Mouse (Mus musculus) cerebellum, adult 9-11 months (tissue): ENCODE measurements around the gene Col6a2.

Source experiments
- DNase-seq: peaks from one replicate; pipeline ENCODE4 v3.0.0; 2022

The Col6a2 gene

DNA sequence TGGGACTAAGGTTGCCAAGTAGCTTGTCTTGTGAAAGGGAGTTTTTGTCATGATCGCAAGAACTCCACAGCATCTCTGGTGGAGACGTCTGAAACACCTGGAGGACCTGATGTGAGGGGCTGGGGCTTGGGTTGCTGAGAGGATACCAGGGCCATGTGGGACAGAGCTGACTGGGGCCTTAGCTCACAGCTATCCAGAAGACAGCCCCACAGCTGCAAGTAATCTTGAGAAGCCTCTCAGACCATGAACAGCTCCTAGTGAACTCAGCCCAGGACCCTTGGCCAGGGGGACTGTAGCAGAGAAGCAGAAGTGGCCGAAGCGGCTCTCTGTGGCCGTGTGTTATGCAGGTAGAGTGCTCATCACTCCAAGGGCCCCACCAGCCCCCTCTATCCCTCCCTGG, 11.2 kb upstream of the Col6a2 start:
- no peak for DNase-seq

DNA sequence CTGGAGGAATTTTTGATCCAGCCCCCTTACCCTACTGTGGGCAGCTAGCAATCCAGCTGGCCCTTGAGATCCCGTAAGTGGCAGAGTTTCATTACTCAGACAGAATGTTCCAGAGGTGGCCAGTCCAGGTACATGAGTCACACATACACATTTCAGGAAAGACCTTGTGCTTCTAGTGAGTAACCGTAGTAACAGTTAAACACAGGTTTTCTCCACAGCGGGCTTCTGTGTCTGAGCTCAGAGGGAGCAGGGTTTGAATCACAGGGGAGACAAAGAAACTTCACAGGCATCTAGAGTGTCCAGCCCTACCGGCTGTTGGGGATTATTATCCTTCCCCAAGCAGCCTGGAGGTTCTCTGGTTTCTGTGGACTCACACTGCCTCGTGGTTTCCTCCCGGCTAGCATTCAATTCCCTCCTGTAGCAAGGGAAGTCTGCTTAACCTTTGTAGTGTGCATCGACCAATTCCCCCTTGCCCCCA, 10.7 kb upstream of the Col6a2 start:
- no peak for DNase-seq

DNA sequence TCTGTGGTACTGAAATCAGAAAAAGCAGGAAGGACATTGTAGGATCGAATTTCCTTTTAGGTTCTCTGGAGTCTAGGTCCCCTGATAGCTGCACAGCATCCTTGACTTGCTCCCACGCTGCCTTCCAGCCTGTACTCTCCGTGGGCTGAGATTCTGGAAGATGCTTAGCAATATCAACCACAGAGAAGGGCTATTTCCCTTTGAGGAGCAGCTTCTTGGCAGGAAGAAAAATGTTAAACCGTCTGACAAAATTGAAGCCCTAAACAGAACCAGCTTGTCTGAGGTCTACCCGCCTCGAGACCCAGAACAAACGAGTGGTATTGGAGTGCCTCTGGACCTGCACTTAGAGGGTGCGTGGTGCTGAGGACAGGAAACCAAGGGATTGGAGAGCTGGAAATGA, 9.2 kb upstream of the Col6a2 start:
- DNase-seq = no peak

DNA sequence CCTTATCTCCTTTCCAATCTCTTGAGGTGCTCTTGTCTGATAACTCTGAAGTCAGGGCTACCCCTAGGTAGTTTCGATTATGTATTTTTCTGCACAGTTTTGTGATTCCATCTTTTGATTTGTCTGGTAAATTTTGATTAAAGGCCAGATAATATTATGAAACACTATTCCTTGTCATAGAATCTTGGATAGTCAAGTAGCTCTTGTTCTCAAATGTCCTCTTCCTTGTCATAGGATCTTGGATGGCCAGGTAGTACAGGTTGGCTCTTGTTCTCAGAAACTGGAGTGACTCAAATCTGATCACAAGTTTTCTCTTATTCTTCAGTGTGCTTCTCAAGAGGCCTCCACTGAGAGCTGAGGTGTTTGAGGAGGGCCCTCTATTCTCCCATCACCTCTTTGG, 7.2 kb upstream of the Col6a2 start:
- DNase-seq = no peak

DNA sequence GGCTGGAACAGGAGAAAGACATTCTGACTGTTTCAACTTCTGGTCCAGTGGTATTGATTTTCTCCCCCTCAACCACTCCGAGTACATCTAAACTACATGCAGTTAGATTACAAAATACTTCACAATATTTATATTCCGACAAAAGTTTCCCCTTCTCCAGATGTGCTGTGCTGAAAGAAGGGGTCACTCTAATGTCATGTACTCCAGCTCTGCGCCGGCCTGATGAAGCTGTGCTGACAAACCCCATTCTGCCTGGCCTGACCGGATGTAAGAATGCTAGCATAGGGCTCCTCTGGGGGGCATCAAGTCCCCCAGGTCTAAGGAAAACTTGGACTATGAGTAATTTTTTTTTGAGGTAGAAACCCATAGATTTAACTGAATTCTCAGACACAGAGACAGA, 4.3 kb upstream of the Col6a2 start:
- DNase-seq = no peak

DNA sequence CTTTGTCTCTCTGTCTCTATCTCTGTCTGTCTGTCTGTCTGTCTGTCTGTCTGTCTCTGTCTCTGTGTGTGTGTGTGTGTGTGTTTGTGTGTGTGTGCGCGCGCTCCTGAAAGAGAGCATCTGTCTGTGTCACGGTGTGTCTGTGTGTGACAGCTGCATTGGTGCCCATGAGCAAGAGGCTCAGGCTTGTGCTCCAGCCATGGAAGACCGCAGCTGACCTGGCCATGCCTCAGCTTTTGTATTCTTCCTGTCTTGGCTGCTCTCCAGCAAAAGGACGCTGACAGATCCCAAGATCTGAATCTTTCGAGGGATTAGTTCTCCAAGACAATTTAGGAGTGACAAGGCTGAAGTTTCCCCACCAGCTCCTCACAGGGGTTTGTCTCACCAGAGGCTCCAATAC, 1.5 kb upstream of the Col6a2 start:
- DNase-seq = no peak

DNA sequence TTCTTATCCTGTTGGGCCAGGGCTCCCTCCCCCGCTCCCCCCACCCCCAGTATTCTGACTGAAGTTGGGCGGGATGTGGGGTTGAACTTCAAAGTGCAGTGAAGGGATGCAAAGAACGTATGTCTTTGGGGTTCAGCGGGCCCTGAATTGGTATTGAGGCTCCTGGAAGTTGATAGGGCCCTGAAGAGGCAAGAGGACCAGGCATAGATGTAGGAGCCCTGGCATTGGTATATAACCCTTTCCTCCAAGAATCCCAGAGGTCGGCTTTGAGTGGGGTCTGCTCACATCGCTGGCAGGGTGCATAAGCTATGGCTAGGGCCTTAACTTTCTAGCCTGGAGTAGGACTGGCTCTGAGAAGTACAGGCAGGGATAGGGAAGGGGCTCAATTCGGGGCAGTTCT, 304 bp upstream of the Col6a2 start:
- no peak for DNase-seq

DNA sequence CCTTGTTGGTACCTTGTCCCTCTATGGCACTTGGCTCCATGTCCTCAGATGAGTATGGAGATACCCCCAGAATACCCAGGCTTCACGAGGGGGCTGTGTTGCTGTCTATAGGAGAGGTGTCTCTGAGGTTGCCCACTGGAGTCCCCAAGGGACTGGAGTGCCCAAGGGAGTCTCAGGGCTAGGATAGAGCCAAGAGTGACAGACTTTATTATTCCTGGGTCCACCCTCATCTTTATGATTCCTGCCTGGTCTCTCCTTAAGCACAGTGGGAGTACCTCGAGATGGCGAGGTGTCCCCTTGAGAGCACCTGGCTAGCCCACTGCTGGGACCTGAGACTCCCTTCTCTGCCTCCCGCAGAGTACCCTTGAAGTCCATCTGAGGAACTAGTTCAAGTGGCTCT, 1.0 kb downstream of the Col6a2 start:
- DNase-seq = no peak

DNA sequence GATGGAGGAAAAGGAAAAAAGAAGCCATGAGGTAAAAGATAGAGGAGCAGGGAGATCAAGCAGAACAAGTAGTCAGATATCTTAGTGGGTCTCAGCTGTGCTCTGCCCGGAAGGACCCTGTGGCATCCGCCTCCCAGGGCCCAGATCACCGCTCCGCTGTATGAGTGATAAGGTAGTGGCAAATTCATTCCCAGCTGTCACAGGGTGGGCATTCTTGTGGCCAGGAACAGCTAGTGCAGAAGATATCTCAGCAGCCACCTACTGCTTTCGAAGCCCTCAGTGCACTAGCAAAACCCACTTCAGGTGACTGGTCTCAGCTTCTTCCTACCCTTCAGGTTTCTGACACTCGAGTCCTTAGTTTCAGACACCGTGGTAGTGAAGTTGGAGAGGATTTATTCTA, 11.0 kb downstream of the Col6a2 start:
- DNase-seq = no peak

DNA sequence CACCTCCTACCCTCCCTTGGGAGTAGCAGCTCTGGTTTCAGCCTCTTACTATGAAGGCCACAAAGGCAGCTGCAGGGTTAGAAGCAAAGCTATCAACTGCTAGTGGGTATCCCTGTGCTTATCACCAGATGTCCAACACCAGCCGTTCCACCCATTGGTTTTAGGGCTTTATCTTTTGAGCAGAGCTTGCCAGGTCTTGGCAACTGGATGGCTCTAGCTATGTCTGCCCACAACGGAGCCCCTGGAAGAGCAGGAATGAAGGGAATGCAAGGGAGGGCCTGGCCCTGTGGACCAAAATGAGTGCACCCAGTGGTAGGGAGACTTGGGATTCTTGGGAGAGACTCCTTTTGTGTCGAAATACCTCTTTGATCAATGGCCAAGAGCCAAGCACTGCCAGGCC, 20.7 kb downstream of the Col6a2 start:
- no peak for DNase-seq

DNA sequence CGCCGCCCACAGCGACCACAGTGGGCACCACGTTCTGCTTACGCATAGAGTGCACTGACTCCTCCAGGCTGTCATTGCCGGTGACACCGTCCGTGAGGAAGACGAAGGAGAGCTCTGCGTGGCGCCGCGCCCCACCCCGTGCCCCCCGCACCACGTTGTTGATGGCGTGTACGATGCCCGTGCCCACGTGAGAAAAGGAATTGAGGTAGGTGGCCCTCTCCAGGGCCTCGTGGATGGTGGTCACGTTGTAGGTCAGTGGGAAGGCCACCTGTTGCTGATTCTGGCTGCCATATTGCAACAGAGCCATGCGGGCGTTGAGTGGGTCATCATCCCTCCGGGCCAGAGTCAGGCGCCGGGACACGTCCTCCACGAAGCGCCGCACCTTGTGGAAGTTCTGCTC, 27.1 kb downstream of the Col6a2 start:
- no peak for DNase-seq

DNA sequence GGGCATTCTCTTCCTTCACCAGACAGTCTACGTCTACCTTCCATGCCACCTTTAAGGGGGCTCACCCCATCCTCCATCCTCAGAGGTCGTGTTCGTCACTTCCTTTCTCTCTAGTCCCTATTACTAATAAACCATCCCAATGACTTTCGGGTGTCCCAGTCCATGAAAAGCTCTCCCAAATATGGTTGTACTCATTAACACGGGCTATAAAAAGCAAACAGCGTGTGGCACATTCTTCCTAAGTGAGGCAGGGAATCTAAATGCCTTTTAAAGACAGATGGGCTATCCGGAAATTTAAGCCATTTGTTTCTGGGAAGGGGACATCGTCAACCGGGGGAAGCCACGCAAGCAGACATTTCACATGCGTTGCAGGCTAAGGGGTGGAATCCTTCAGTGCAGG, 33.2 kb downstream of the Col6a2 start:
- DNase-seq = no peak

DNA sequence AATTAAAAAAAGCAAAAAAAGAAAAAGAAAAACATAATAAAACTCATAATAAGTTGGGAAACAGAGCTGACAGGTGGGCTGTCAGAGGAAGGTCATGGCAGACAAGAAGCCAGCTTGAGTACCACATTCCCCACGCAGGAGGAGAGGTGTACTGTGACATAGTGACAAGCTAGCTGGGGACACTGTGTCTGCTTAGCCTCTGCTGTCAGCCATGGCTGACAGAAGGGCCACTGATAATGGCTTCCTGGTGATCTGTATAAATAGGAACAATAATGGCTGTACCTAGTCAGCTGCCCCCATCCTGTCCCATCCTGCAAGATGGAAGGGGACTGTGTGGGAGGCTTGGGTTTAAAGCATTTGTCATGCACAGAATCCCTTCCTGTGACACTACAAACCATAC, 37.2 kb downstream of the Col6a2 start:
- DNase-seq = no peak

DNA sequence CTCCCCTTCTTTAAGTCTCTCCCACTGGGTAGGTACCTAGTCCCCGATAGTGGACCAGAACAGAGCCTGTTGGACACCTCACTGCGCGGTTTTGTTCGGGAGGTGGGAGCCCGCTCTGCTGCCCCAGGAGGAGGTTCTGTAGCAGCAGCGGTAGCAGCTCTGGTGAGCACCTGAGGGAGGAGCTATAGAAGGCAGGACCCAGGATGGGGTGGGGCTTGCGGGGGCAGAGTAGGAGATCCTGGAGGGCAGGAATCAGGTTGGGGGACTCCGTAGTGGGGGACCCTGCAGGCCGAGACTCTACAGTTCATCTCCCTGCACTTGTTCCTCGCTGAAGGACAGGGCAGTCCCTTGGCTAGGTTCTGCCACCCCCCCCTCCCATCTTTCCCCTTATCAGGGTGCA, 39.3 kb downstream of the Col6a2 start:
- no peak for DNase-seq

DNA sequence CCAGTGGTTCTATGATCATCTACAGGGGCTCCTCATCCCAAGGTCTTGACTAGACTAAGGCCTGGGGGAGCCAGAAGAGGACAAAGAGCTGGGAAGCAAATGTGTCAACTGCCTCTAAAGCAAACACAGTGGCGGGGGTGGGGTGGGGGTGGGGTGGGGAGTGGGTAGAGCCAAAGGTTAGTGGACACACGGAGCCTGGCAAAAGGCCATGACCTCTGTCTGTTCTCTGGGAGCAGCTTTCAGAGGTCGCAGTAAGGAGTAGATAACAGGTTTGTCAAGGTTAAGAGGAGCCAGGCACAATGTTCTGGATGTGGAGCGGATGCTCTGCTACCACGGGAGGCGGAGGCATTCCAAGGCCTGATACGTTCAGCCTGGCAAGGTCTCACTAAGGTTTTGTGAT, 46.5 kb downstream of the Col6a2 start:
- DNase-seq = no peak

DNA sequence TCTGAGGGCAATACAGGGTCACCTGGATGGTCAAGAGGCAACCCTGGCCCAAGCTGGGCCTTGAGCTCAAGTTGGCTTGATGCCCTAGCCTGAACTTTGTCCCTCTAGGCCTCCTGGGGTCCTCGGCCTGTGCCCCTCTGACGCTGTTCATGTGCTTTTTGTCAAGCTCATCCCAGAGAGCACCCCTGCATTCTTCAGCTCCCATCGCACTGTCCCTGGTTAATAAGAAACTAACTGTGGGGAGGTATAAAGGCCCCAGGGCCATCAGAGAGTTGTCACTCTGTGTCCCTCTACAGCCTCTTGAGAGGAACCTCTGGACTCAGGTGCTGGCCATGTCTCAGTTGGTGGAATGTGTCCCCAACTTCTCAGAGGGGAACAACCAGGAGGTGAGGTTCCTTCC, 48.1 kb downstream of the Col6a2 start, which contains the start of gene Ftcd:
Ftcd (plus strand) TSS at position 275 of the 400 bp plus-strand sequence.
- DNase-seq = no peak

DNA sequence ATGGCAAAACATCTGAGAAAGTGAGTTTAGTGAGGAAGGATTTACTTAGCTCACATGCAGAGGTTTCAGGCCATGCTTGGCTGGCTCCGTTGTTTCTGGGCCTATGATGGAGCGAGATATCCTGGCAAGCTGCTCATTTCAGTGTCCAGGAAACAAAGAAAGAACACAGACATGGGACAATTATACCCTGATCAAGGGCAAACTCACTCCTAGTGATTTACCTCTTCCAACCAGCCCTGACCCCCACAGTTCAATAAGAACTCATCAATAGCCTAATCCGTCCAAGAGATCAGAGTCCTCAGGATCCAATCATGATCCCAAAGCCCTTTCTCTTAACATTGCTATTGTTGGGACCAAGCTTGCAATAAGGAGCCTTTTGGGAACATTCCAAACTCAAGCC, 51.3 kb downstream of the Col6a2 start:
- DNase-seq = no peak

DNA sequence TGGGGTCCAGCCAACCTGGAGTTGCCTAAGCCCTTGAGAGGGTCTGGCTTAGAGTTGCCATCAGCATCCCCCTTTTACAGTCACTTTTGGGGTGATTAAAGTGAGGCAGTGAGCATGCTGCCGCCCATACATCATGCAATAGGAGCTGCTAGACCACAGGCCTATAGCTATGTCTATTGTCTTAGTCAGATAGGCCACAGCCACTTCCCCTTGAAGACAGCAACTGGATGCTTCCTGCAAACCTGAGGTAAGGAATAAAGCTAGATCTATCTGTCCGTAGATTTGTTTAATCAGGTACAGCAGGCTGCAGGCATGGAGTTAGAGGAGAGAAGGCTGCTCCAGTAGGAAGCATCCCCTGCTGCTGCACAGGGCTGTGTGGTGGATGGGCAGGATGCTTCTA, 52.4 kb downstream of the Col6a2 start:
- no peak for DNase-seq

DNA sequence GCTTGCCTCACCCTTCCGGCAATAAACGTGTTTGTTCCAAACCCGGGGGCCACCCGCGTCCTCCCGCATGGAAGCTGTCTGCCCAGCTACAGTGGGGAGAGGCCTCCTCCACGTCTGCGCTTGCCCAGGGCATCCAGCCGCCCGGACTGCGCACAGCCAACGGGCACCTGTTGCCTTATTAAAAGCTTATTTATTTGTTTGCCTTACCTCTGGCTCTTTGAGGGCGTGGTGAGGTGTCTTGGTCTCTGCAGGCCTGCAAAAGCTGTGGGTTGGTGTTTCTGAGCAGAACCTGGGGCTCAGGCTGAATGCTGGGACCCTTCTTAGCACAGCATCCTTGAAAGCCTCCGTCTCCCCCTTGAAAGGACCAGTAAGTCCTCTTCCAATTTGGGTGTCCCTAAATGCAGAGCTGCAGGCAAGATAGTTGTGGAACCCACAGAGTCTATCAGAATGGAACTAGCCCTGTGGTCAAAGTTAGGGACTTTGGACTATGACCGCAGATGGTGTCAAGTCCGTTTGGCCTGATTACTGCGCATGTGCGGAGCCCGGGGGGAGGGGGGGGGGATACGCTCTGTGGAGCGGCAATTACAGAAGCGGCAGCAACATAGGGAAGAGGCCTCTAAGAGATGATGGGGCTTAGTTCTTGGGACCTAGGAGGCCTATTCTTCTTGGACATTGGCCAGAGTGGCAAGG, 53.3 kb downstream of the Col6a2 start:
- no peak for DNase-seq

DNA sequence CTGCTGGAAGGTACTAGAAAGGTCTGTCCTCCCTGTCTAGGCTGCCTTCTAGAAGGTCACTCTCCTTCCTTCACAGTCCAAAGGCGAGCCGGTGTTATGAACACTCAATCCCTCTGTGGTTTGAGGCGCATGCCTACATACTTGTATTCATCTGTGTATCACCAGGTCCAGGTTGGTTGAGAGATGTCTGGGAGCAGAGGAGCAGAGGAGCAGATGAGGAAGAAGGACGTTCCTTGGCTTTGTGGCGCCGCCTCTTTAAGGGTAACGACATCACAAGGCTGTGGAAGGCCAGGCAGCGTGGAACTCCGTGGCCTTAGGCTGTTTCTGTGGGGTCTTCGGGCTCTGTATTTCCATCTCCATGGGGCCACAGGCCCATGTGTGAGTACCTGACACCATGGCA, 61.5 kb downstream of the Col6a2 start, which contains the start of gene Spatc1l:
Spatc1l (plus strand) TSS at position 301 of the 400 bp plus-strand sequence.
- no peak for DNase-seq

DNA sequence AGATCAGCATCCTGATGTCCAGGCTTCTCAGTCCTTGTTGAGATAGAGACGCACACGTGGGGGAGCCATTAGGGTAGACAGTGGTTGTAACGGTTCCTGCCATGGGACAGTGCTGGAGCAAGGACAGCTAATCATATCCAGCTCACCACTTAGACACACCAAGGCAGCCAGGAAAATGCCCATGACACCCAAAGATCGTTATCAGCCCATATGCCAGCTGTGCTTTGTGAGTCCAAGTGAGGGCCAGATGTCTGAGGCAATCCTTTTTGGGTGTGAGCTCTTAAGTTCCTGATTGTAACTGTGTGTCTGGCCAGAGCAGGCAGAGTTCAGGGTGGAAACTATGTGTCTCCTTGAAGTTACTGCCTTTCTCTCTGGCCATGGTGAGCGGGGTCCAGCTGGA, 69.4 kb downstream of the Col6a2 start:
- DNase-seq = no peak

DNA sequence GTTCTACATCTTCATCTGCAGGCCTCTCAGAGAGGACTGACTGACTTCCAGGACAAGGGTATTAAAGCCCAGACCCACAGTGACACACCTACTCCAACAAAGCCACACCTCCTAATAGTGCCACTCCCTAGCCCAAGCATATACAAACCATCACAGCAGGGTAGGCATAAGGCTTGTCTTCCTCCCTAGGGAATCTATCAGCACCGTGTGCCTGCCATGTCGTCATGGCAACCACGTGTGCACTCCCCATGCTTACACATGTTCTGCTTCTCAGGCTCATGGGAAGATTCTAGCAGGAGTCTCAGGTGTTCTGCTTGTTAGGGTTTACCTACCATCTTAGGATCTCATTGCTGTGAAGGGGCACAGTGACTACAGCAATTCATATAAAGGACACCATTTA, 71.9 kb downstream of the Col6a2 start:
- no peak for DNase-seq

DNA sequence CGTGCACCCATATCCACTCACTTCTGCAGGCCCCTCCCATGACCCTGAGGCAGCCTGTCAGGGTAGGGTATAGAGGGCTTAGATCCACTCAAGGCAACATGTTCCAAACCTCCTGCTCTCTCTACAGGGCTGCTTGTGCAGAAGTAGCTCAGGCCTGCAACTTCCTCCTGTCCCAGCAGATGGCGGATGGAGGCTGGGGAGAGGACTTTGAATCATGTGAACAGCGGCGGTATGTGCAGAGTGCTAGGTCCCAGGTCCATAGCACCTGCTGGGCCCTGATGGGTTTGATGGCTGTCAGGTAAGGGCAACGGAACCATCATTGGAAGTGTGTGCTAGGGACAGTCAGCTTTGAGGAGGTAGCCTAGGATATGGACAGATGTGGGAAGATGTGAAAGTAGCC, 73.0 kb downstream of the Col6a2 start:
- no peak for DNase-seq

DNA sequence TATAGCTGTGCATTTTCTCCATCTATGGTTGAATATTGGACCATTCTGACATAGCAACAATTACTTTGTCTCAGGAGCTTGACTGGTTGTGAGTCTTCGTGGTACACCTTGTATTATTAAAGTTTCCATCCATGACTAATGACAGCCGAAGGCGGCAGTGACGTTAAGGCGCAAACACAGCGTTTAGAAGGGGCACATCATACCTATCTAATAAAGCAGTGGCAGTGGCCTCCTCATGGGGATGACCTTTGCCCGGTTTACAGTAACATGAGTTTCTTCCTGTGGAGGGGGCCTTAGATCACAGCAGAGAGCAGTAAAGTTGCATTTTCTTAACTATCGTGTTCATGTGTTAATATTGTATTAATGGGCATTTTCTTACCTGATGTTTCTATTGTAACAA, 75.2 kb downstream of the Col6a2 start:
- DNase-seq = no peak

DNA sequence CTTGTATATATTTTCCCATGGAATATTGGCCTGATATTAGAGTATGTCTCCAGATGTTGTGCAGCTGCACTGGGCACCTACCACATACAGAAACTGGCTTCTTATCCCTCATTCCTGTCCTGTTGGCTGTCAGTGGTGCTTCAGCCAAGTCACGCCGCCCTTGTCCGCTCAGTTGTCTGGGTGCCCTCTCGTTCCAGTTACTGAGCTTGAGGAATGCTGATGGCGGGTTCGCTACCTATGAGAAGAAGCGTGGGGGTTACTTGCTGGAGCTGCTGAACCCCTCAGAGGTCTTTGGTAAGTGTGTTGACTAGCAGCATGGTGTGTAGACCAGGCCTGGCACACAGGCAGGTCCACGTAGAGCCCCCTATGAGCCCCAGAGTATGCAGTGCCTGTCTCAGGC, 76.9 kb downstream of the Col6a2 start:
- DNase-seq = no peak
